Mouse (Mus musculus): ENCODE results near the gene Slc16a6.
A peak's percentile ranks its signal among the peaks of the same experiment; 100 is the strongest.

Slc16a6 gene

GRCm38 (mm10) chr11:109445438-109446035, 27.9 kb downstream of the Slc16a6 start:
- DNase-seq (ENCODE audit: low spot score), result no peak

- peak; percentile 29 for DNase-seq (ENCODE audit: low spot score)
Observed at GRCm38 (mm10) chr11:109444600-109444999, 28.8 kb downstream of the Slc16a6 start.

GRCm38 (mm10) chr11:109443468-109444263, 29.7 kb downstream of the Slc16a6 start:
- DNase-seq (ENCODE audit: low spot score), result no peak

GRCm38 (mm10) chr11:109442166-109442730, 31.1 kb downstream of the Slc16a6 start:
- DNase-seq (ENCODE audit: low spot score), result no peak

GRCm38 (mm10) chr11:109441119-109441518, 32.3 kb downstream of the Slc16a6 start:
- DNase-seq (ENCODE audit: low spot score), result no peak

- DNase-seq (ENCODE audit: low spot score), result no peak
Observed at GRCm38 (mm10) chr11:109440641-109441040, 32.8 kb downstream of the Slc16a6 start.

GRCm38 (mm10) chr11:109439829-109440340, 33.5 kb downstream of the Slc16a6 start:
- DNase-seq (ENCODE audit: low spot score), result peak; percentile 74

- no peak for DNase-seq (ENCODE audit: low spot score)
Observed at GRCm38 (mm10) chr11:109439209-109439608, 34.2 kb downstream of the Slc16a6 start.

GRCm38 (mm10) chr11:109436889-109437288, 36.5 kb downstream of the Slc16a6 start:
- no peak for DNase-seq (ENCODE audit: low spot score)

- no peak for DNase-seq (ENCODE audit: low spot score)
Observed at GRCm38 (mm10) chr11:109434233-109434798, 39.1 kb downstream of the Slc16a6 start.

GRCm38 (mm10) chr11:109427353-109427752, 46.0 kb downstream of the Slc16a6 start:
- no peak for DNase-seq (ENCODE audit: low spot score)

GRCm38 (mm10) chr11:109426272-109426586, 47.2 kb downstream of the Slc16a6 start:
- no peak for DNase-seq (ENCODE audit: low spot score)

- peak; percentile 100 for DNase-seq (ENCODE audit: low spot score)
Observed at GRCm38 (mm10) chr11:109425392-109426271, 47.8 kb downstream of the Slc16a6 start, which contains the start of gene Amz2. Gene Amz2 (plus strand): TSS chr11:109425946.

GRCm38 (mm10) chr11:109423294-109423693, 50.1 kb downstream of the Slc16a6 start:
- no peak for DNase-seq (ENCODE audit: low spot score)

- no peak for DNase-seq (ENCODE audit: low spot score)
Observed at GRCm38 (mm10) chr11:109422263-109422662, 51.1 kb downstream of the Slc16a6 start.

GRCm38 (mm10) chr11:109421205-109421604, 52.2 kb downstream of the Slc16a6 start:
- DNase-seq (ENCODE audit: low spot score), result no peak

- no peak for DNase-seq (ENCODE audit: low spot score)
Observed at GRCm38 (mm10) chr11:109420567-109420962, 52.8 kb downstream of the Slc16a6 start.

- no peak for DNase-seq (ENCODE audit: low spot score)
Observed at GRCm38 (mm10) chr11:109419961-109420566, 53.3 kb downstream of the Slc16a6 start.

GRCm38 (mm10) chr11:109419461-109419860, 53.9 kb downstream of the Slc16a6 start:
- no peak for DNase-seq (ENCODE audit: low spot score)

- DNase-seq (ENCODE audit: low spot score), result no peak
Observed at GRCm38 (mm10) chr11:109417472-109418040, 55.8 kb downstream of the Slc16a6 start.

Data from ovary, postnatal 36 days (tissue).